Mouse (Mus musculus): ENCODE measurements around the gene Parn. TPM values are rescaled to one million over a fixed set of nuclear protein-coding genes. Genes with fewer than 3 reads are reported as not detected.

Gene Parn
- 41.2 and 42.3 TPM in 2 replicates for polyA plus RNA-seq (2015; fragmentation: Nextera tagmentation; extraction: Ambion mirVana)

DNA sequence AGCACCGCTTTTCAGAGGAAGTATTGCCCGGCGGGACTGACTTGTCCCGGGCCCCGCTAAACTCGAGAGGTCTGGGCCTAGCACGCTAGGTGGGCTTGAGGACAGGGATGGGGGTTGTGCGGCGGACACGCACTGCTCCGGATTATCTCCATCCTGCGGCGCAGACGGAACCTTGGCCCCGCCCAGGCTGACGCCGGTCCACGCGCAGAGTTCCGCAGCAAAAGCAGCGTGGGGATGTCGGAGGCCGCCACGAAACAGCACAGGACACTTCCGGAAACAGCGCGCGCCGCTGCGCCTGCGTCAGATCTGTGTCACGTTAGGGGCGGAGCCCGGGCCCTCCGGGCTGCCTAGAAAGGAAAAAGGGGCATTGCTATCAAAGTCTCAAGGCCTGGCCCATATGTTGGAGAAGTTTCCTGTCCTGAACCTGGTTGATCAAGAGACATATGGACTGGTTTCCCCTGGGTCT lies at the start of gene Parn:
Gene Parn, minus strand, starts transcription at position 293 of the 466 bp plus-strand sequence.
- Histone ChIP-seq H3K9me3 (no peaks in the 10 kb centered on the region), H3K27me3 (no peaks in the 10 kb centered on the region), H3K27ac (replicated peaks) (peak within 1 kb of the TSS; percentile 75), H3K4me1 (peaks cover 19% of the 10 kb centered on the region), H3K4me3 (peak within 1 kb of the TSS; percentile 83), H3K36me3 (peaks cover 8% of the 10 kb centered on the region), H3K9ac (replicated peaks) (peak within 1 kb of the TSS; percentile 69), H3K4me2 (replicated peaks) (peak within 1 kb of the TSS; percentile 69)
- WGBS = under 1% methylated on average over 35 of the region's 35 CpGs
- peak; percentile 94 for ATAC-seq (replicated peaks)

DNA sequence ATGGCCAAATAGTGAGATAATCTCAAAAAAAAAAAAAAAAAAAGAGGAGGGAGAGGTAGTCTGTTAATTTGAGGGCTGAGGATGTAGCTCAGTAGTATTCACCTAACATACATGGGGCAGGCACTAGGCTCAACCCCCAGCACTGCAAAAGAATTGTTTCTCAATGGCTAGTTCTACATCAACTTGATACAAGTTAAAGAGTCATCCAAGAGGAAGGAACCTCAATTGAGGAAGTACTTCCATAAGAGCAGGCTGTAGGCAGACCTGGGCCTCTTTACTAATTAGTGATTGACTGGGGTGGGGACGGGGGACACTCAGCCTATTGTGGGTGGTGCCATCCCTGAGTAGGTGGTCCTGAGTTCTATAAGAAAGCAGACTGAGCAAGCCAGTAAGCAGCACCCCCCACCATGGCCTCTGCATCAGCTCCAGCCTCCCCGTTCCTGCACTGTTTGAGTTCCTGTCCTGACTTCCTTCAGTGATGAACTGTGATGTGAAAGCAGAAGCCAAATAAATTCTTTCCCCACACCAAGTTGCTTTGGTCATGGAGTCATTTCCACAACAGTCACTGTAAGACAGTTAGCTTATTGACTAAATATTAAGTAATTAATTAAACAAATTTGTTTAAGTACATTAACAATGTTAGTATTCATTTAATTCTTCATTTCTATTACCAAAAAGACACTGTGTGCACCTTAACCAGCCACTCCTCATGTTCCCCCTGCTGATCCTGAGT lies 49.0 kb upstream of the Parn start:
- ATAC-seq (replicated peaks) = no peak
- Histone ChIP-seq H3K27ac (replicated peaks) (no peak overlapping the region), H3K9ac (replicated peaks) (no peak overlapping the region), H3K36me3 (no peaks in the 10 kb centered on the region), H3K9me3 (no peaks in the 10 kb centered on the region), H3K4me2 (replicated peaks) (no peak overlapping the region), H3K4me1 (no peaks in the 10 kb centered on the region), H3K27me3 (no peaks in the 10 kb centered on the region), H3K4me3 (no peak overlapping the region)
- WGBS = 78% methylated on average over 2 of the region's 2 CpGs

GRCm38 (mm10) chr16:13714910-13715309 lies 46.9 kb upstream of the Parn start:
- WGBS = 93% methylated on average over 3 of the region's 3 CpGs
- H3K4me3 ChIP-seq = no peak overlapping the region
- H3K36me3 ChIP-seq = no peaks in the 10 kb centered on the region
- ATAC-seq (replicated peaks) = no peak
- no peak overlapping the region for H3K9ac ChIP-seq (replicated peaks)
- no peak overlapping the region for H3K4me2 ChIP-seq (replicated peaks)
- H3K9me3 ChIP-seq = no peaks in the 10 kb centered on the region
- no peaks in the 10 kb centered on the region for H3K4me1 ChIP-seq
- H3K27ac ChIP-seq (replicated peaks) = no peak overlapping the region
- no peaks in the 10 kb centered on the region for H3K27me3 ChIP-seq

- Histone ChIP-seq H3K9ac (replicated peaks) (no peak overlapping the region), H3K4me1 (no peaks in the 10 kb centered on the region), H3K27me3 (no peaks in the 10 kb centered on the region), H3K27ac (replicated peaks) (no peak overlapping the region), H3K36me3 (peaks cover 49% of the 10 kb centered on the region), H3K4me3 (no peak overlapping the region), H3K9me3 (no peaks in the 10 kb centered on the region), H3K4me2 (replicated peaks) (no peak overlapping the region)
- no peak for ATAC-seq (replicated peaks)
- 95% methylated on average over 10 of the region's 10 CpGs for WGBS
Observed at GRCm38 (mm10) chr16:13704676-13705075, 36.7 kb upstream of the Parn start.

GRCm38 (mm10) chr16:13702184-13702583 lies 34.2 kb upstream of the Parn start:
- Histone ChIP-seq H3K9me3 (no peaks in the 10 kb centered on the region), H3K9ac (replicated peaks) (no peak overlapping the region), H3K27ac (replicated peaks) (no peak overlapping the region), H3K36me3 (peaks cover 73% of the 10 kb centered on the region), H3K4me1 (no peaks in the 10 kb centered on the region), H3K4me3 (no peak overlapping the region), H3K4me2 (replicated peaks) (no peak overlapping the region), H3K27me3 (no peaks in the 10 kb centered on the region)
- ATAC-seq (replicated peaks) = no peak
- WGBS = 95% methylated on average over 7 of the region's 7 CpGs

GRCm38 (mm10) chr16:13698998-13699397 lies 31.0 kb upstream of the Parn start:
- Histone ChIP-seq H3K36me3 (peaks cover 78% of the 10 kb centered on the region), H3K27me3 (no peaks in the 10 kb centered on the region)
- no peak for ATAC-seq (replicated peaks)

DNA sequence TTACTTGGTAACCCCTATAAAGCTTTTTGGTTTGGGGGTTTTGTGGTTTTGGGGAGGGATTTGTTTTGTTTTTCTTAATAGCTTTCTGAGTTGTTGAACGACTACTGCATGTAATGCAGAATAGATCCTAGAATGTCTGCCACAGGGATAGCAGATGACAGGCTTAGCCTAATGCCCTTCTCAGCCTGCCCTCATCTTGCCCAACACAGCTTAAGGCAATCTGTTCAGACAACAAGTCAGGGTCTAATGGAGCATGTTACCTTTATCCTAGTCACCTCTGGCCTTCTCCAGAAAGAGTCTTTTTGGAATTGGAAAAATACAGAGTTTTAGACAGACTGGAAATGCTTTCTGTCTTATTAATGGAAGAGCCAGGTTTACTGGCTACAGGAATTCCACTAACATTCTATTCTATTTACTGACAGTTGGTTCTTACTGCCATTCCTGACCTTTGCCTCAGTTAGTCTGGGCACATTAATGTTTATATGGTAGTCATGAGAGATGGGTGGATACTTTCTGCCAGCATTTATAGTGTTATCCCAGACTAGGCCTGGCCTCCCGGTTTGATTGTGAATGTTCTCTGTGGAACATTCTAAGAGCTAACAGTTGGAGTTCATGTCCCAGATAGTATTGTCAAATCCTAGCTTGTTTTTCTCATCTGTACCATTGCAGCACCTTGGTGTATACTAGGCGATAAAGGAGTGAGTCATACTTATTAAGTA lies 10.8 kb upstream of the Parn start:
- H3K4me3 ChIP-seq = no peak overlapping the region
- no peak overlapping the region for H3K9ac ChIP-seq (replicated peaks)
- no peak overlapping the region for H3K4me2 ChIP-seq (replicated peaks)
- no peaks in the 10 kb centered on the region for H3K27me3 ChIP-seq
- no peak for ATAC-seq (replicated peaks)
- no peak overlapping the region for H3K27ac ChIP-seq (replicated peaks)
- WGBS = 92% methylated on average over 3 of the region's 3 CpGs
- H3K36me3 ChIP-seq = peaks cover 22% of the 10 kb centered on the region
- no peaks in the 10 kb centered on the region for H3K9me3 ChIP-seq
- peaks cover under 1% of the 10 kb centered on the region; the same call in 1 of the 2 replicates for H3K4me1 ChIP-seq

More at GRCm38 (mm10) chr16:13698998-13699397, 31.0 kb upstream of the Parn start:
- H3K4me3 ChIP-seq = no peak overlapping the region
- no peak overlapping the region for H3K9ac ChIP-seq (replicated peaks)
- no peaks in the 10 kb centered on the region for H3K4me1 ChIP-seq
- H3K4me2 ChIP-seq (replicated peaks) = no peak overlapping the region
- 87% methylated on average over 7 of the region's 7 CpGs for WGBS
- no peak overlapping the region for H3K27ac ChIP-seq (replicated peaks)
- H3K9me3 ChIP-seq = no peaks in the 10 kb centered on the region

DNA sequence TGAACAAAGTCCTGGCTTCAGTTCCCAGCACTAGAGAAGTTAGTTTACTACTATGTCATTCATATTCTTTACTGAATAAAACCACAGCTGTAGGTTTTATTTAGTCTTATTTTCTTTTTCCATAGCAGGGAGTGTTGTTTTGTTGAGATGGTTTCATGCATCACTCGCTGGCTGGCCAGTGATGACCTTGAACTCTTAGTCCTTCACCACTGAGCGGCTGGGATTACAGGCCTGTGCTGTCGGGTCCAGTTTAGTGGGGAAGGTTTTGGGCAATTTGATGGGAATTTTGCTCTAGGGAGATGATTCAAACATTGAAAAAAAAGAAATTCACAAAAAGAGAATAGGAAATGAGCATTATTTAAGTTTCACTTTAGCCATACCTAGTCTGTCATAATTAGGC lies 6.5 kb upstream of the Parn start:
- ATAC-seq (replicated peaks) = no peak
- Histone ChIP-seq H3K36me3 (peaks cover 20% of the 10 kb centered on the region), H3K9ac (replicated peaks) (no peak overlapping the region), H3K27ac (replicated peaks) (no peak overlapping the region), H3K27me3 (no peaks in the 10 kb centered on the region), H3K9me3 (no peaks in the 10 kb centered on the region), H3K4me2 (replicated peaks) (no peak overlapping the region), H3K4me1 (peaks cover 18% of the 10 kb centered on the region), H3K4me3 (no peak overlapping the region)
- WGBS = 94% methylated on average over 3 of the region's 3 CpGs

DNA sequence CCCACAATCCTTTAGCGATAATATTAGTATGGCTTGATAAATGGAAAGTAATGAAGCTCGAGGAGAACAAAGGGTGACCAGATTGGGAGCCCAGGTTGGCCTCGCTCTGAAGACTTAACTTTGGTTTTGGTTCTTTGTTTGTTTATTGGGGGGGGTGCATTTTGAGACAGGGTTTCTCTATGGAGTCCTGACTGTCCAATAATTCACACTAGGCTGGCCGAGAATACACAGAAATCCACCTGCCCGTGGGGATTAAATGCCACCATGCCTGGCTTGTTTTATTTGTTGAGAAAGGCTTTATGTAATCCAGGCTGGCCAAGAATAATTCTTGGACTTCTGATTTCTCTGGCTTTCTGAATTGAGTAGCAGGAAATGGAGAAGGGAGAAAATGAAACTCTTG lies 5.1 kb upstream of the Parn start:
- Histone ChIP-seq H3K4me1 (peaks cover 18% of the 10 kb centered on the region), H3K36me3 (peaks cover 14% of the 10 kb centered on the region), H3K4me2 (replicated peaks) (peak overlapping the region; percentile 71), H3K9me3 (no peaks in the 10 kb centered on the region), H3K27me3 (no peaks in the 10 kb centered on the region), H3K4me3 (peak overlapping the region; percentile 96; the same call in 1 of the 2 replicates), H3K27ac (replicated peaks) (no peak overlapping the region), H3K9ac (replicated peaks) (no peak overlapping the region)
- WGBS = 68% methylated on average over 5 of the region's 5 CpGs
- no peak for ATAC-seq (replicated peaks)

GRCm38 (mm10) chr16:13672386-13672898 lies 4.5 kb upstream of the Parn start:
- WGBS = 1% methylated on average over 20 of the region's 20 CpGs

DNA sequence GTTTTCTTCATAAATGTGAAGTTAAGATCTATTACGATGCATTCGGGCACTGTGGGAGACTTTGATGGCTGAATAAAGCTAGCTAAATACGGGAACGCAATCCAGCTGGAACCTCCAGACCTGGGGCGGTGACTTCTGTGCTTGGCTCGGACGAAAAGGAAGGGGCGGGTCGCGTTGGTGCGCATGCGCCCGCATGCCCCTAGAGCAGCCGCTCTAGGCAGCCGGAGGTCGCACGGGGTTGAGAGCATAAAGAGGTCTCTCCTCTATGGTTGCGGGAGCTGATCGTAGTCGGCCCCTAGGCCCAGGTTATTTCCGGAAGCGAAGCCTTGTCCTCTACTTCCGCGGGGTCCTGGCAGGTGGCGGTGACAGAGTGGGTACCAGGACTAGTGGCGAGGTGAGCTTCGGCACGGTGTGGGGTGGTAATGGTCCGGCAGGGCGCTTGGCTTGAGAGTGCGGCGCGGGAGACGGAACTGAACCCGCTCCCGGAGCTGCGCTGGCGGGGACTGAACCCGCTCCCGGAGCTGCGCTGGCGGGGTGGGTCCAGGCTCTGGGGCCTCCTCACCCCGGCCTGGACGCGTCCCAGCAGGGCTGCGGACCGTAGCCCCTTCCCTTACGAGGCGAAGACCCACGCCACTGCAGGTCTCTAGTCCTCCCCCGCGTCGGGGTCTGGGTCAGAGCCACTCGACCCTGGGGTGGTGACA lies 3.9 kb upstream of the Parn start, which contains the start of the genes Bfar and 3110001I22Rik:
Gene Bfar, plus strand, starts transcription at position 174 of the 701 bp plus-strand sequence.
Gene 3110001I22Rik, plus strand, starts transcription at position 245 of the 701 bp plus-strand sequence.
- WGBS = 0% methylated on average over 54 of the region's 54 CpGs
- Histone ChIP-seq H3K4me2 (replicated peaks) (peak within 1 kb of the TSS; percentile 71), H3K27me3 (no peaks in the 10 kb centered on the region), H3K4me3 (peak within 1 kb of the TSS; percentile 96), H3K4me1 (peaks cover 25% of the 10 kb centered on the region), H3K9ac (replicated peaks) (peak within 1 kb of the TSS; percentile 79), H3K27ac (replicated peaks) (peak within 1 kb of the TSS; percentile 88), H3K9me3 (no peaks in the 10 kb centered on the region), H3K36me3 (peaks cover 8% of the 10 kb centered on the region; the same call in 1 of the 2 replicates)
- ATAC-seq (replicated peaks) = peak; percentile 93

More at GRCm38 (mm10) chr16:13672386-13672898, 4.5 kb upstream of the Parn start:
- Histone ChIP-seq H3K9ac (replicated peaks) (peak overlapping the region; percentile 79), H3K27ac (replicated peaks) (peak overlapping the region; percentile 88), H3K4me2 (replicated peaks) (peak overlapping the region; percentile 71), H3K4me3 (peak overlapping the region; percentile 96), H3K27me3 (no peaks in the 10 kb centered on the region), H3K36me3 (peaks cover 14% of the 10 kb centered on the region), H3K9me3 (no peaks in the 10 kb centered on the region), H3K4me1 (peaks cover 19% of the 10 kb centered on the region)
- ATAC-seq (replicated peaks) = peak; percentile 12; the same call in 1 of the 2 replicates
